Mouse (Mus musculus): ENCODE measurements around the gene Acap2.
A peak's percentile ranks its signal among the peaks of the same experiment; 100 is the strongest.

Gene Acap2

GRCm38 (mm10) chr16:31199926-31200789 lies 887 bp downstream of the Acap2 start:
- H3K9me3 ChIP-seq (ENCODE audit: low read length): no peaks in the 10 kb centered on the region
- peak overlapping the region; percentile 99 for H3K4me3 ChIP-seq (replicated peaks; ENCODE audit: low read length)
- peaks cover 26% of the 10 kb centered on the region for H3K4me1 ChIP-seq (replicated peaks; ENCODE audit: low read depth, low read length)
- H3K36me3 ChIP-seq (ENCODE audit: insufficient read depth, low read length): no peaks in the 10 kb centered on the region
- TF ChIP-seq NANOG (IDR thresholded peaks at IDR 0.05; ENCODE audit: borderline replicate concordance, low read length): no peak
- TF ChIP-seq POU5F1 (IDR thresholded peaks at IDR 0.05; ENCODE audit: borderline replicate concordance, low read length): no peak
- TF ChIP-seq CTCF (conservative IDR thresholded peaks at IDR 0.05; ENCODE audit: low read length): no peak
- no peaks in the 10 kb centered on the region; the same call in 1 of the 2 replicates for H3K27me3 ChIP-seq (ENCODE audit: insufficient read depth, low read length)

- no peaks in the 10 kb centered on the region for H3K36me3 ChIP-seq (ENCODE audit: insufficient read depth, low read length)
- peaks cover 32% of the 10 kb centered on the region for H3K4me1 ChIP-seq (replicated peaks; ENCODE audit: low read depth, low read length)
- H3K4me3 ChIP-seq (replicated peaks; ENCODE audit: low read length): peak overlapping the region; percentile 99
- H3K9me3 ChIP-seq (ENCODE audit: low read length): no peaks in the 10 kb centered on the region
- H3K27me3 ChIP-seq (ENCODE audit: insufficient read depth, low read length): no peaks in the 10 kb centered on the region; the same call in 1 of the 2 replicates
- TF ChIP-seq CTCF (conservative IDR thresholded peaks at IDR 0.05; ENCODE audit: low read length) (no peak), NANOG (IDR thresholded peaks at IDR 0.05; ENCODE audit: borderline replicate concordance, low read length) (no peak), POU5F1 (IDR thresholded peaks at IDR 0.05; ENCODE audit: borderline replicate concordance, low read length) (no peak)
Observed at GRCm38 (mm10) chr16:31199591-31199925, 1.5 kb downstream of the Acap2 start.

GRCm38 (mm10) chr16:31196971-31197370 lies 4.1 kb downstream of the Acap2 start:
- Histone ChIP-seq H3K36me3 (ENCODE audit: insufficient read depth, low read length) (no peaks in the 10 kb centered on the region), H3K4me3 (replicated peaks; ENCODE audit: low read length) (no peak overlapping the region), H3K9me3 (ENCODE audit: low read length) (no peaks in the 10 kb centered on the region), H3K27me3 (ENCODE audit: insufficient read depth, low read length) (no peaks in the 10 kb centered on the region; the same call in 1 of the 2 replicates), H3K4me1 (replicated peaks; ENCODE audit: low read depth, low read length) (peaks cover 55% of the 10 kb centered on the region)
- no peak for TF ChIP-seq NANOG (IDR thresholded peaks at IDR 0.05; ENCODE audit: borderline replicate concordance, low read length)
- no peak for TF ChIP-seq POU5F1 (IDR thresholded peaks at IDR 0.05; ENCODE audit: borderline replicate concordance, low read length)
- no peak for TF ChIP-seq CTCF (conservative IDR thresholded peaks at IDR 0.05; ENCODE audit: low read length)

- H3K36me3 ChIP-seq (ENCODE audit: insufficient read depth, low read length): no peaks in the 10 kb centered on the region
- H3K27me3 ChIP-seq (ENCODE audit: insufficient read depth, low read length): no peaks in the 10 kb centered on the region
- H3K9me3 ChIP-seq (ENCODE audit: low read length): no peaks in the 10 kb centered on the region
- H3K4me1 ChIP-seq (replicated peaks; ENCODE audit: low read depth, low read length): peaks cover 37% of the 10 kb centered on the region
- H3K4me3 ChIP-seq (replicated peaks; ENCODE audit: low read length): 0 out of 2 replicates have a peak overlapping the region, but pooled peaks have one; percentile 2
- TF ChIP-seq NANOG (IDR thresholded peaks at IDR 0.05; ENCODE audit: borderline replicate concordance, low read length) (no peak), CTCF (conservative IDR thresholded peaks at IDR 0.05; ENCODE audit: low read length) (no peak), POU5F1 (IDR thresholded peaks at IDR 0.05; ENCODE audit: borderline replicate concordance, low read length) (no peak)
Observed at GRCm38 (mm10) chr16:31192526-31192925, 8.5 kb downstream of the Acap2 start.

GRCm38 (mm10) chr16:31191818-31192217 lies 9.2 kb downstream of the Acap2 start:
- H3K4me1 ChIP-seq (replicated peaks; ENCODE audit: low read depth, low read length): peaks cover 38% of the 10 kb centered on the region
- no peaks in the 10 kb centered on the region for H3K9me3 ChIP-seq (ENCODE audit: low read length)
- H3K4me3 ChIP-seq (replicated peaks; ENCODE audit: low read length): 0 out of 2 replicates have a peak overlapping the region, but pooled peaks have one; percentile 2
- no peaks in the 10 kb centered on the region for H3K27me3 ChIP-seq (ENCODE audit: insufficient read depth, low read length)
- no peak for TF ChIP-seq NANOG (IDR thresholded peaks at IDR 0.05; ENCODE audit: borderline replicate concordance, low read length)
- no peak for TF ChIP-seq CTCF (conservative IDR thresholded peaks at IDR 0.05; ENCODE audit: low read length)
- no peak for TF ChIP-seq POU5F1 (IDR thresholded peaks at IDR 0.05; ENCODE audit: borderline replicate concordance, low read length)
- H3K36me3 ChIP-seq (ENCODE audit: insufficient read depth, low read length): no peaks in the 10 kb centered on the region

- Histone ChIP-seq H3K27me3 (ENCODE audit: insufficient read depth, low read length) (no peaks in the 10 kb centered on the region), H3K9me3 (ENCODE audit: low read length) (no peaks in the 10 kb centered on the region), H3K4me3 (replicated peaks; ENCODE audit: low read length) (no peak overlapping the region), H3K36me3 (ENCODE audit: insufficient read depth, low read length) (peaks cover 3% of the 10 kb centered on the region; the same call in 1 of the 2 replicates), H3K4me1 (replicated peaks; ENCODE audit: low read depth, low read length) (peaks cover 51% of the 10 kb centered on the region)
- no peak for TF ChIP-seq CTCF (conservative IDR thresholded peaks at IDR 0.05; ENCODE audit: low read length)
- no peak for TF ChIP-seq POU5F1 (IDR thresholded peaks at IDR 0.05; ENCODE audit: borderline replicate concordance, low read length)
- no peak for TF ChIP-seq NANOG (IDR thresholded peaks at IDR 0.05; ENCODE audit: borderline replicate concordance, low read length)
Observed at GRCm38 (mm10) chr16:31190426-31190825, 10.6 kb downstream of the Acap2 start.

- no peaks in the 10 kb centered on the region for H3K9me3 ChIP-seq (ENCODE audit: low read length)
- H3K27me3 ChIP-seq (ENCODE audit: insufficient read depth, low read length): no peaks in the 10 kb centered on the region
- H3K36me3 ChIP-seq (ENCODE audit: insufficient read depth, low read length): peaks cover 3% of the 10 kb centered on the region; the same call in 1 of the 2 replicates
- TF ChIP-seq CTCF (conservative IDR thresholded peaks at IDR 0.05; ENCODE audit: low read length): no peak
- TF ChIP-seq NANOG (IDR thresholded peaks at IDR 0.05; ENCODE audit: borderline replicate concordance, low read length): no peak
- TF ChIP-seq POU5F1 (IDR thresholded peaks at IDR 0.05; ENCODE audit: borderline replicate concordance, low read length): no peak
- peaks cover 45% of the 10 kb centered on the region for H3K4me1 ChIP-seq (replicated peaks; ENCODE audit: low read depth, low read length)
- no peak overlapping the region for H3K4me3 ChIP-seq (replicated peaks; ENCODE audit: low read length)
Observed at GRCm38 (mm10) chr16:31189291-31189690, 11.8 kb downstream of the Acap2 start.

GRCm38 (mm10) chr16:31188799-31189198 lies 12.2 kb downstream of the Acap2 start:
- Histone ChIP-seq H3K27me3 (ENCODE audit: insufficient read depth, low read length) (no peaks in the 10 kb centered on the region), H3K9me3 (ENCODE audit: low read length) (no peaks in the 10 kb centered on the region), H3K36me3 (ENCODE audit: insufficient read depth, low read length) (peaks cover 3% of the 10 kb centered on the region; the same call in 1 of the 2 replicates), H3K4me1 (replicated peaks; ENCODE audit: low read depth, low read length) (peaks cover 40% of the 10 kb centered on the region), H3K4me3 (replicated peaks; ENCODE audit: low read length) (no peak overlapping the region)
- no peak for TF ChIP-seq NANOG (IDR thresholded peaks at IDR 0.05; ENCODE audit: borderline replicate concordance, low read length)
- no peak for TF ChIP-seq POU5F1 (IDR thresholded peaks at IDR 0.05; ENCODE audit: borderline replicate concordance, low read length)
- TF ChIP-seq CTCF (conservative IDR thresholded peaks at IDR 0.05; ENCODE audit: low read length): no peak

Measured in E14TG2a.4 (cell line).